Mouse (Mus musculus) MN1 (cell line): ENCODE data around the gene Tmem54.

Source experiments
- DNase-seq: peaks from one replicate; pipeline ENCODE4 v3.0.0-alpha.2; 2016; ENCODE audit warnings: low spot score

Tmem54 gene

DNA sequence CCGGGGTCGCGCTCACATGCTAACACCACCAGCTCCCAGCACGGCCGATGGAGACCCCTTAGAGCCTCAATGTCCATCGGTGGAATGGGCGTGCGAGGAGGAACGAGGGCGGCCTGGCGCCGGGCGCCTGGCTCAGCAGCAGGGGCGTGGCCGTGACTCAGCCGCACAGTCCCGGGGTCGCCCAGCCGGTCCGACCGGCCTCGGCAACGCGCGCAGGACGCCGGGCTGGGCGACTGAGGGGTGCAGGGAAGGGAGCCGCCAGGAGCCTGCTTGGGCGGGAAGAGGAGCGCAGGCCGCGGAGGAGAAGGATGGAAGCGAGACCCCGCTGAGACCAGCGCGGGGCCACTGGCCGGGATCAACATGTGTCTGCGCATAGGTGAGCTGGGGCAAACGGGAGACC is at the start of gene Tmem54:
Gene Tmem54, plus strand, starts transcription at position 193 of the 400 bp plus-strand sequence.
- no peak for DNase-seq

DNA sequence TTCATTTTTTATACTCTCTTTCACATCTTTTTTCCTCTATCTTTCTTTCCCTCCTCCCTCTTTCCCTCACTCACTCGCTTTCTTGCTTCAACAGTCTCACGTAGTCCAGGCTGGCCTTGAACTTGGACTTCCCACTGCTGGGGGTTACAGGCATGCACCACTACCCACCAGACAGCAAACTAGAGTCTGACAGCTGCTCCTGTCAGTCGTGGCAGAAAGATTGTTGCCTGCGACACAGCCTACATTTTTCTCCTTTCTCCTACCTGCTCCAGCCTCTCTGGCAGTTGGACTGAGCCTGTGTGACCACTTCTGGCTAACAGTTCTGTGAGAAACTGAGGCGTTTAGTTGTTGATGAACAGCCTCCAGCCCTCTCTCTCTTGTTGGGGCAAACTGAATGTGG is 49.8 kb upstream of the Tmem54 start:
- DNase-seq, result no peak

DNA sequence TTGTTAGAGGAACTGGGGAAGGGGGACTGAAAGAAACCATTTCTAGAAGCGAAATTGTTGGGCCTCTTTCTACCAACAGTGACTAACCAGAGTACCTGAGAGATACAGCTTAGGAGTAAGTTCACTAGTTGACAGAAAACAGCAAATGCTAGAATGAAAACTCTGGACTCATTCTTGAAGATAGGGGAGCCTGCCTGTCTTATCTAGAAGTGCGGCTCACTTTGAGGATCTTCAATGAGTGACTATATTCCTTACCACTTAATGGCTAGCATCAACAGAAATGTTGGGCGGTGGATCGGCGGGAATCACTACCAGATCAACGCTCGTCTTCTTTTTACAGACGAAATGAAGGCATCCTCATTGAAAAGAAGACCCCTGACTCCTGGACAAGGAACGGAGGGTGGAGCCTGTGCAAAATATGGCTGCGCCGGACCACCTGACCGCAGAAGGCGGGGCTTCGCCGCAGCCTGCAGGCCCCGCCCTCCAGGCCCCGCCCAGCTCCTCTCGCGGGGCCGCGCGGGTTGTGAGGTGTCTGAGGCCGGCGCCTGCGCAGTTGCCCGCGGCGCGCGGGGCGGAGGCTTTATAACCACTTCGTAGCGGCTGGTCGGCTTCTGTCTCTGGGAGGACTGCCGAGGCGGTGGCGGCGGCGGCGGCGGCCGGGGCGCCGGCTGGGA is 47.7 kb upstream of the Tmem54 start:
- DNase-seq, result peak; percentile 99

DNA sequence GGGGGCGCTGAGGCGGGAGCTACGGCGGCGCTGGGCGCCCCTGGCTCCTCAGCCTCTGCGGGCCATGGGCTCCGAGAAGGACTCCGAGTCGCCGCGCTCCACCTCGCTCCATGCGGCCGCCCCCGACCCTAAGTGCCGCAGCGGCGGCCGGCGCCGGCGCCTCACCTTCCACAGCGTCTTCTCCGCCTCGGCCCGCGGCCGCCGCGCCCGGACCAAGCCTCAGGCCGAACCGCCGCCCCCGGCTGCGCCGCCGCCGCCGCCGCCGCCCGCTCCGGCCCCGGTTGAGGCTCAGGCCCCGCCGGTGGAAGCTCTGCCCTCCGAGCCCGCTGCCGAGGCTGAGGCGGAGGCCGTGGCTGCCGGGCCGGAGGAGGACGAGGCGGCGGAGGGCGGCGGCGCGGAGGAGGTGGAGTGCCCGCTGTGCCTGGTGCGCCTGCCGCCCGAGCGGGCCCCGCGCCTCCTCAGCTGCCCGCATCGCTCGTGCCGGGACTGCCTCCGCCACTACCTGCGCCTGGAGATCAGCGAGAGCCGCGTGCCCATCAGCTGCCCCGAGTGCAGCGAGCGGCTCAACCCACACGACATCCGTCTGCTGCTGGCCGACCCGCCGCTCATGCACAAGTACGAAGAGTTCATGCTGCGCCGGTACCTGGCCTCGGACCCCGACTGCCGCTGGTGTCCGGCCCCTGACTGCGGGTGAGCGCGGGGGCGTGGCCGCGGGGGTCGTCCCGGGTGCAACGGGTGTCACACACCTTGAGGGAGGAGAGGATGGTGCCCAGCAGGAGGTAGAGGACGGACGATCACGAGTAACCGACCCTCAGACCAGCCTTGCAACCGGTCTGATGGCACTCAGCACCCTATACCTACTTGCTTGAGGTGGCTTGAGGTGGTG is 46.9 kb upstream of the Tmem54 start, which contains the start of gene Rnf19b:
Gene Rnf19b, plus strand, starts transcription at position 65 of the 886 bp plus-strand sequence.
- peak; percentile 65 for DNase-seq

DNA sequence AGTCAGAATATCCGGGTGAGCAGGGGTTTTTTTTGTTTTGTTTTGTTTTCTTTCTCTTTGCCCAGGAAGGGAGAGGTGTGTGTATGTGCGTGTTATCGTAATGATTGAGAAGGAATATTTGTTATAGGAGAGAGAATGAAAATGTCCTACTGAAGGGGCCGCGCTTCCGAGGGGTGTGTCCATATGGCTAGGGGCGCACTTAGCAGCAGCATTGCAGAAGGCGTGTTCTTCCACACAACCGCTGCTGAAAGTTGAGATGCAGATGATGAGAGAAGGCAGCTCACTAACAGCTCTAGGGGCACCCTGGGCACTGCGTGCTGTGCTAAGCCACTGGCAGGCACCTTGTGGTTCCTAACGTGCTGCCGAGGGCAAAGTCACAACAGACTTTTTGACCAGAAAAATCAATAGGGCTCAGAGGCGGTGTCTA is 46.2 kb upstream of the Tmem54 start:
- peak; percentile 72 for DNase-seq

DNA sequence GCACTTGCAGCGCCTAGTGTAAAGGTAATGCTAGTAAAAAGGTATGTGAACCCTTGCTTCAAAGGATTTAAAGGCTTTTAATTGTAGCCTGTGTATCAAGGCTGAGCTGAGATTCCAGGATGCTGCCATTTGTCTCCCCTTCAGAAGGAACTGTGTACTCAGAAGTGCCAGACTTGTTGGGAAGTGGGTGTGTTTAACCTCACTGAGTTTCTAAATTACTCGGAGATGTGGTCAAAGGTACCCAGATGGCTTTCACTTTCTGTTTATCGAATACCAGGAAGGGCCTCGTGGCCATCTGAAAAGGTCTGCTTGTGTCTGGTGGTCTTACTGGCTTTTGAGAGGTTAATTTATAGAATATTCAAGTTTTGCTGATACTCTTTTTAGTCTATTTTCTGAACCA is 45.4 kb upstream of the Tmem54 start:
- peak; percentile 63 for DNase-seq

DNA sequence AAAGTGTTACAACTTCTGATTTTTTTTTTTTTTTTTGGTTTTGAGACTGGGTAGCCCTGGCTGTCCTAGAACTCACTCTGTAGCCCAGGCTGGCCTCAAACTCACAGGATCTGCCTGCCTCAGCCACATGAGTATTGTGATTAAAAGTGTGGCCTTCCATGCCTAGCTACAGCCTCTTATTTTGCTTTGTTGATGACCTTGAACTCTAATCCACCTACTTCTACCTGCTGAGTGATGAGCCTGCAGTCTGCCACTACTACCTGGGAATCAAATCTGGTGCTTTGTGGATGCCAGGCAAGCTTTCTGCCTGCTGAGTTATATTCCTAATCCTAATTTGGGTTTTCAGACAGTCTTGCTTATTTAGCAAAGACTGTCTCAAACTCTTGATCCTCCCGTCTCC is 43.9 kb upstream of the Tmem54 start:
- DNase-seq, result no peak

DNA sequence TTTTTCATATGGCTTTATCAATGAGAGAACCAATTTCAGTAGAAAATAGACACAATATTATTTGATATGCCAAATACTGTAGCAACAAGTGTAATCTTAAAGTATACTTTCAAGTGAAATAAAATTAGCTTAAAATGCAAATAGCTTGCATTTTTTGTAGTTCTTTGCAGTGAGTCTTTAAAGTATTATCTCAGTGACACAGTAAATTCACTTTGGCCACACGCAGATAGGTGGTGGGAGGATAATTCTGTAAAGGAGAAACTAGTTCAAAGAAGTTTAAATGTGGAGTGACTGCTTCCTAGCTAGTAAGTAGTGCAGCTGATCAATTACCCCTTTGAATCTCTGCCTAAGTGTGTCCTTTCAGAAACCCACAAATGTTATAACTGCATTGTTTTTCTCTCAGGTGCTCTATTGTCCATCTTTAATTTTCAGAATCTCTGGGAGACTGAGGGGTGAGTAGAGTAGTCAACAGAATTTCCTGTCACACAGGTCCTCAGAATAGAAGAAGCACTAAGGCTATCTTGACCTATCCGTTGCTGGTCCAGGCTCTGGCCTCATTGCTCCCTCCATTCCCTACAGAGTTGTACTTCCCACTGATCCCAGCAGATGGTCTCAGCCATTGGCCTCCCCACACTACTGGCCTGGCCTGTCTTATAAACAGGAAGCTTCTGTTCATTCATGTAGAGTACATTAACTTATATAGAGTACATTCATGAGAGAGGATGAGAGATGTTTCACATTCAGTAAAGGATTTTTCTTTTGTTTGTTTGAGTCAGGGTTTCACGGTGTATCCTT is 42.9 kb upstream of the Tmem54 start:
- no peak for DNase-seq

DNA sequence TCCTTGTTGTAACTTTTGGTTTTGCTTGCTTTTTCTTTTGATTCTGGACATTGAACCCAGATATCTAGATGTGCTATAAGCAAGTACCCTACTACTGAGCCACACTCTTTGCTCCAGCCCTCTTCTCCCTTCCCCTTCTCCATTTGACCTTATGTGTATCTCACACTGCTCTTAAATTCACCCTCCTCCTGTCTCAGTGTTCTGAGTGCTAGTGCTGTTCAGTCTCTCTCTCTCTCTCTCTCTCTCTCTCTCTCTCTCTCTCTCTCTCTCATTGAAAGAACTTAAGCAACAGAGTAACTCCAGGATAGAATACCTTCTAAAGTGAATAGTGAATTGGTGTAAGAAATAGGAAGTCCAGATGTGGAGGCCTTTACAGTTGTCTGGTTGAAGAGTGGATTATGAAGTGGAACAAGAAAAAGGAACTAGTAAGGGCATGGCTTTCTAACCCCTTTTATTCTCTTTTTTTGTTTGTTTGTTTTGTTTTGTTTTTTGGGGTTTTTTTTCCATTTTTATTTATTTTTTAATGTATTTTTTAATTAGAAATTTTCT is 39.6 kb upstream of the Tmem54 start:
- no peak for DNase-seq

DNA sequence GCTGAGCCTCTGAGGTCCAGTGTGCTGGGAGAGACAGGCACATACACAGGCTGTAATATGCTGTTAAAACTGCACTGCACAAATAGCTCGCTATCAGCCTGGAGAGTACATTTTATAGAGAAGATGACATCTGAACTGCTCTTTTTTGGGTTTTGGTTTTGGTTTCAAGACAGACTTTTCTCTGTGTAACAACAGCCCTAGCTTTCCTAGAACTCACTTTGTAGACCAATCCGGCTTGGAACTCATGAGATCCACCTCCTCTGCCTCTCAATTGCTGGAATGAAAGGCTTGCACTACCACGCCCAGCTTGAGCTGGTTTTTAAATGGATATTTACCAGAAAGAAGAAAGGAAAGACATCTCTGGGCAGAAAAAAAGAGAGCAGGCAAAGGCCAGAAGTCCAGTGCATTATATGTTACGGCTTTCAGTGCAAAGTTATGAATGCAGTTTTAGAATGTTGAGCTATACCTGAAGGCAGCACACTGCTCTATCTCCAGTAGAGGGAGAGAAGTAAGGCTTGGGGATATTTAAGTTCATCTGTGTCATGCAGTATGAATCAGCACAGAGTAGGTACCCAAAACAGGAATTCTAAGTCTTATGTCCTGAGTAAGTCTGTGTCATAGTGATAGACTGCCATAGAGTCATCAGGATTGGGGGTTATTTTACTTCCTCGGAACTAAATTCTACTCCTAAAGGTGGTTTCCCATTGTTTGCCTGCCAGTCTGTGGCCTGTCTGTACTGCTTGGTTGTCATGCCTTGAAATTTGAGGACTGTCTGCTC is 37.5 kb upstream of the Tmem54 start:
- no peak for DNase-seq

DNA sequence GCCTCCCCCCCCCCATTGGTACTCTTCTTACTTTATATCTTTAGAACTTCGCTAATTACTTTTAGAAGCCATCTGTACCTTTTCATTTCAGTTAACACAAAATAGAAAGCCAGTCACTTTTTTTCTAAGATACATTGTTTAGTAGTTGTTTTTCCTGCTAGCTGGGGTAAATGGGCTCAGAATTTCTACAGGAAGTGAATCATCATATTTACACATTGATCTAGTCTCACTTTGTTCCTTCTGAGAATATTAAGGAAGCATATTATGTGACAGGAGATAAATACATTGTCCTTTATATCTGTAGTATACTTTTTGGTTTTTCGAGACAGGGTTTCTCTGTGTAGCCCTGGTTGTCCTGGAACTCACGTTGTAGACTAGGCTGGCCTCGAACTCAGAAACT is 36.5 kb upstream of the Tmem54 start:
- no peak for DNase-seq

DNA sequence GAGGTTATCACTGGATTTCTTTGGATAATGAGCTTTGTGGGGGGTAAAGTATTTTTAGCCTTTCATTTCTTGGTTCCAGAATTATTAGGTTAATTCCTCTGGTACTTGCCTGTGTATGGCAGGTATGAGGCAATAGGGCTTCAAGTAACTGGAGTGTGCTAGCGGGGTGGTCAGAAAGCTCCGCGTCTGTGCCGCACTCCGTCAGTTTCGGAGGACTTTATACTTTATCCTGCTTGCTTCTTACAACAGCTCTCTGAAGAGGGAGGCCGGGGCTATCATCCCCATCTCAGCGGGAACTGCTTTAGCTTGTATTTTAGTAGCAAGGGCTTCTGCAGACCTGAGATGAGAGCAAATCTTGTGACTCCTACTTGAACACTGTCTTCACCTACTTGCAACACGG is 26.2 kb upstream of the Tmem54 start:
- no peak for DNase-seq

DNA sequence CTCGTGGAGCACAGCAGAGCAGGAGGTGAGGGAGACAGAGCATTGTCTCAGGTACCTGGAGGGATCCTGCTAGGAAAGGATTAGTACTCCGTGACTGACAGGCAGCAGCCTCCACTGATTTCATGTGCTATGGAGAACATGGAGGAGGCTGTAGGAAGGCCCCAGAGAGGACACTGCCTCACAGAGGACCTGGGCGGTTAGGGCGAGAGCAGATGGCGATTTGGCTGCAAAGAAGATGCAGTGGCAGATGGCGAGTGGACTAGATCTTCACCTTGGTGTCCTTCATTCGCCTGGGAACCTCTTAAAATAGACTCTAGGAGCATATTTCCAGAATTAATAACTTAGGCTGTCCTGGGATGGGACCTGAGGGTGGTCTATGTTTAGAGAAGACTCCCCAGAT is 24.3 kb upstream of the Tmem54 start:
- DNase-seq, result no peak

DNA sequence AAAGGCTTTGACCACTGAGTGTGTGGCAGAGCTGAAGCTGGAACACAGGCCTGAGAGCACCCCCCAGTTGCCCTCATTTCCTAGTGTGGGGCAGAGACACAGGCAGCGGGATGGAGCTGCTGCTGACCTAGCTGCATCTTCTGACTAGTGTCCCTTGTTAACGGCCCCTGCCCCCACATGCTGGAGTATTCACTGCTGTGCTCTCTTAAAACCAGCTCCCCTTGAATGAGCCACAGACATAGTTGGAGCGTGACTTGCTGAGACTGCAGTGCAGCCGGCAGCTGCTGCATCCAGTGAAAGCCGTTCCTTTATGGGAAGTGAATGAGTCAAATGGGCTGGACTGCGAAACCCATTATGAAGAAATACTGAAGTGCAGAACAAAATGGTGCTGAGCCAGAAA is 23.8 kb upstream of the Tmem54 start:
- no peak for DNase-seq

DNA sequence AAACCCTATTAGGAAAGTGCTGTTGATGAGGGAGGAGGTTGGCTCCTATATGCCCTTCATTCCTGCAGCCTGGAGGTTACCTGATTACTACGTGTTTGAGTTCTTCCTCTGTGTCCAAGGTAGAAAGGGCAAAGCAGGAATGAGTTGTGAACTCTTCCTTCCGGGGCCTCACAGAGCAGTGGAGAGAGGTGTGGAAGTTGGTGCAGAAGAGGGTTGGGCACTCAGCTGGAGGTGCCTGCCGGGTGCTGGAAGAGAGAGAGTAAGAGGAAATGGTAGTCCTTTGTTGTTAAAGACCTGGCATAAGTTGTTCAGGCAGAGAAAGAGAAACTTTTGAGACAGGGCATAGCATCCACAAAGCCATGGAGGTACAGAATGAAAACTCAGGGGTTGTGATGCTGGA is 23.4 kb upstream of the Tmem54 start:
- DNase-seq, result no peak

DNA sequence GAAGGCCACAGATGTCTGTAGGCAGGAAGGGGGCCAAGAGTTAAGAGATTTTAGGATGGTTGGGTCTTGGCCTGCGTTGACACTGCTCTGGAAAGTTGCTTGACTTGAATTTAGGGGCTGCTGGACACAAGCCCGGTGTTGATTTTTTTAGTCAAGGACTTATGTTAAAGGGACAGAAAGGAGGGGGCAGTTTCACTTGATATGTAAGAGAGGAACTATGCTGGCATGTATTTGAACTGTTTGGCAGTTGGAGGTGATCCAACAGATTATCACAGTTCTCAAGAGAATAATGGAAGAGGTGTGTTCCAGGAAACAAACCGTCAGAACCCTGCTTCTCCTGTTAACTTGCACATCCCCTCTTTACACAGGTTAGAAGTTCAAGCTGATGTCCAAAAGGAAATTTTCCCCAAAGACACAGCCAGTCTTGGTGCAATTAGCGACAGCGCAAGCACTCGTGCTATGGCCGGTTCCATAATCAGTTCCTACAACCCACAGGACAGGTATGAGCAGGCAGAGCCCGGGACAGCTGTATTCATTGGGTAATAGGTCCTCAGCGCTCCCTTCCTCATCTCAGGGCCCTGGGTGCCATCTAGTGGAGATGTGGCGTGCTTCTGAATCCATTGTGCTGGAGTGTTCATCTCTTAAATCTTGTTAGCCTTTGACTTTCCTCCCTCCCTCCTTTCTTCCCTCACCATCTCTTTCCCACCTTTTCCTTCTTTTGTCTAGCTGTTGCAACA is 22.8 kb upstream of the Tmem54 start:
- DNase-seq, result peak; percentile 87

DNA sequence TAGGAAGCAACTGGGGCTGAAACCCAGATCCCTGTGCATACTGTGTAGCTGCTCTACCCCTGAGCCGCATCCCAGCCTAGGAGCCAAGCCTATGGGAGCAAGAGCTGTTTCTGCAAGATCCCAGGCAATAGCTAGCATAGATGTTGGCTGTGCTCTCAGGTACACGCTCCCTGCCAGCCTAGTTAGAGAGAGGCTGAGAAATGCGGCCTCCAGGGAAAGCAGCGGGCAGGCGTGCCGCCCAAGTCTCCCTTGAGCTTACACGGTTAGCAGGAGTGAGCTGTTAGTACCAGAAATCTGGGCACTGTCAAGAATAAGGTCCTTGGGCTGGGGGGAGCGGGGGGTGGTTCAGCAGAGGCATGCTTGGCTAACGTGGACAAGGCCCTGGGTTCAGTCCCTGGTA is 20.5 kb upstream of the Tmem54 start:
- no peak for DNase-seq

DNA sequence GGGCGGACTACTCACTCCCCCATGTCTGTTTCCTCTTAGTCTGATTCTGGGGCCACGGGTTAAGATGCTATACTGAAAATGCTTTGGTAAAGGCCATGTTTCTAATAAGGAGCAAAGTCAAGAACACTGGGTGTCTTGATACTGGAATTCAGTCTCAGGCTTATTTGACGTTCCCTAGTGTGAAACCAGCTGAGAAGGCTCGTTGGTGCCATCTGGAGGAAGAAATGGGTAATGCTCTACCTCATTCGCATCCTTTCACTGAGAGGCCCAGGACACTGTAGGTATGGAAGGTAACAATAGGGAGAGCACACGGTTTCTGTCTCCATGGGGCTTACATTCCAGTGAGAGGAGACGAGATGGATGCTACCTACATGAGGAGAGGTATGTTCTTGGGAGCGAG is 19.3 kb upstream of the Tmem54 start:
- peak; percentile 87 for DNase-seq

DNA sequence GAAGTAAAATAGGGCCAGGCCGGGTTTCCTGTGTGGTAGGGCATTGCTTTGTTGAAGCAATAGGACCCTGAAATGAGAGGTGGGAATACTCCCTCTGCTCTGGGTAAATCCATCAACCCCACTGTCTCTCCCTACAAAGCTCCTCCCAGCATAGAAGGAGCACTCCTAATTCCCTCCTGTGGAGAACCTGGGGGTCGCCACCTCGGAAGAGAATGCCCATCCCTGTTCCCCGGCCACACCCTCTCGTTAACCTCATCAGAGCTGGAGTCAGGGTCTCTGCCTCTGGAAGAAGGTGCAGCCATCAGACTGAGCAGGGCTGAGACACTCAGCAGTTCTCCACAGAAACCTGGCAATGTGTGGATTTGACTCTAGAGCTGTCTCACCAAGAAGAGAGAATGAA is 17.5 kb upstream of the Tmem54 start:
- no peak for DNase-seq

DNA sequence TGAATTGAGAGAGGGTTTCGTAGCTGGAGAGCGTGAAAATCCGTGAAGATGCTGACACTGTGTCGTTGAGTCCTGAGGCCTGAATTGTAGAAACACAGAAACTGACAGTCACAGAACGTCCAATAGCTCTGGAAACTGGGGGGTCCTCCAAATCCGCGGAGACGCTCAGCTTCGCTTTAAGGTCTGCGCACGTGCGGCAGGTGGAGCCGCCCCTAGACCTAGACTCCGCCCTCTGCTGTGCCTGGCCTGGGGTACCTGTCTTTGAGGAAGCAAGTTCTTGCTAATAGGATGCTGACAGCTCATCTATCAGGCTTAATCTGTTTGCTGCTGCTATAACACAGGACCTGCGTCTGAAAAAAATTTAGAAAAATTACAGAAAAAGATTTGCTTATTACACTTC is 10.1 kb upstream of the Tmem54 start:
- no peak for DNase-seq

DNA sequence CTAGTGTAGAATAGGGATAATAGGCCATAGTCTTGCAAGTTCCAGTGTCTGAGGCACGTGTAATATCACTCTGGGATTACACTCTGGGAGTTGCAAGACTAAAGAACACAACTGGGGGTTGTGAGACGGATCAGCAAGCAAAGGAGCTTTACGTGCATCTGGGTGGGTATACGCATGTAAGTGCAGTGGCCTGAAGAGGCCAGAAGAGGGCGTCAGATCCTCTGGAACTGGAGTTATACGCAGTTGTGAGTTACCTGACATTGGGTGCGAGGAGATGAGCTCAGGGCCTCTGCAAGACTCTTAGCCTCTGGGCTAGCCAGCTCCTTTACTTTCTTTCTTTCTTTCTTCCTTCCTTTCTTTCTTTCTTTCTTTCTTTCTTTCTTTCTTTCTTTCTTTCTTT is 8.3 kb upstream of the Tmem54 start:
- no peak for DNase-seq
